Mouse (Mus musculus): ENCODE measurements around the gene Apela.

Apela gene

GRCm38 (mm10) chr8:65018423-65018822, 18.7 kb downstream of the Apela start, which contains the start of the genes Trim61 and Trim60:
Trim61 (minus strand) TSS chr8:65018523.
Trim60 (minus strand) TSS chr8:65018584.
- no peak for DNase-seq

DNA sequence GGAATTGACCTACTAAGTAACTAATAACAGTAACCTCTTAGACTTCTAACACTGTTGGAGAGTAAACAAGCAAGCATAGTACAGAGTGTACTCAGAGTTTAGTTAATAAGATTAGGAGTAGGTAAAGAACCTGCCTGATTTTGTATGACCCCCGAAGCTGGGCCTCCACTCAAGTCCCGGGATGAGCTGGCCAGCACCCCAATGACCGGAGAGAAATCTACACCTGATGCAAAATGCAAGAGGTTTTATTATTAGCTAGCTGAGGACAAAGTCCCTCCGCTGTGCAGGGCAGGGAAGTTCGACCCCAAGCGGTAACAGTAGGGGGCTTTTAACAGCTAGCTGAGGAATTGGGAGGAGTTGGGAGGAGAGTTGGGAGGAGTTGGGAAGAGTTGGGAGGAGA, 29.5 kb downstream of the Apela start:
- DNase-seq: peak; percentile 41

GRCm38 (mm10) chr8:64998806-64999365, 38.2 kb downstream of the Apela start:
- no peak for DNase-seq

DNA sequence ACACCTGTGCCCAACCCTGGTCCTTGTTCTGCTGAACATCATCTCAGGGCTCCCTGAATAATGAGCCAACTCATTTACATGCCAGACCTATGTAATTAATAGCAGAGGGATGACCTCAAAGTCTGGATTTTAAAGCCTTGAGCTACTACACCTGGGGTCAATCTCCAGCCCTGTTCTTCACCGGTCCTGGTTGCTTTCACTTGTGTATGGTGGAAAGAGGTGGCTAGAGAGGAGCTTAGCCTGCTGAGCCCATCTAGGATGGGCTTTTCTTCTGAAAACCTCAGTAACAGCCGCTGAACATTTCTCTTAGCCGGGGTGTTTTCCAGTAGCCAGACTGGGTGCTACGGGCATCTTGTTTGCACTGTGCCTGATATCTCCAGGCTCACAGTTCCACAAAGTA, 49.4 kb downstream of the Apela start, which contains the start of gene Trim75:
Gene Trim75 (minus strand): TSS at position 101 of the 400 bp plus-strand sequence.
- no peak for DNase-seq

DNA sequence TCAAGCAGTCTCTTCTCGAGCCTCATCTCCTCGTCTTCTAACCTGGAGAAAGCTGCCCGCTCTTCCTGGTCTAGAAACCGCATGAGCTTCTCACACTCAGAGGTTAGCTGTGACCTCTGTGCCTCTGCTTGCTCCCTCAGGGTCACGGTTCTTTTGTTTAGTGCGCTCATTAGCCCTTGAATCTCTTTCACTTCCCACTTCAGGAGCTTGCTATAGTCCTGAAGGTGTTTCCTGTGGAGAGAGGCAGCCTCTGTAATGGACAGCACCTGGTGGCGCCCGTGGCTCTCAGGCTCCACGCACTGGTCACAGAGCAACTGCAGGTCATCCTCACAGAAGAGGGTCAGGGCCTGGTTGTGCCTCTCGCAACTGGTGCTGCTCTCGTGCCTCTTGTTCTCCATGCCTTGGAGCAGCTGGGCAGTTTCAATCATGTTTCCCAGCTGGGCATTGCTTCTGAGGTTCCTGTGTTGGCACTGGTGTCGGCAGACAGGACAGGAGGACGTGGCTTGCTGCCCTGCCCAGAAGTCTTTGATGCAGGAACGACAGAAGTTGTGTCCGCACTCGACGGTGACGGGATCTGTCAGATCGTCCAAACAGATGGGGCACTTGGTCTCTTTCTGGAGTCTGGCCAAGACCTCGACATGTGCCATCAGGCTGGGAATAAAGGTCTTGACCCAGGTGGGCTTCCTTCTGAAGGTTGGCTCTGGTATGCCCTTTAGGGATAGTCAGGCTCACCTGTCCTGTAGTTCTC, 53.8 kb downstream of the Apela start:
- DNase-seq: no peak

Data from kidney, adult 11 months (tissue).